Mouse (Mus musculus): ENCODE data around the gene Slc38a7.

DNA sequence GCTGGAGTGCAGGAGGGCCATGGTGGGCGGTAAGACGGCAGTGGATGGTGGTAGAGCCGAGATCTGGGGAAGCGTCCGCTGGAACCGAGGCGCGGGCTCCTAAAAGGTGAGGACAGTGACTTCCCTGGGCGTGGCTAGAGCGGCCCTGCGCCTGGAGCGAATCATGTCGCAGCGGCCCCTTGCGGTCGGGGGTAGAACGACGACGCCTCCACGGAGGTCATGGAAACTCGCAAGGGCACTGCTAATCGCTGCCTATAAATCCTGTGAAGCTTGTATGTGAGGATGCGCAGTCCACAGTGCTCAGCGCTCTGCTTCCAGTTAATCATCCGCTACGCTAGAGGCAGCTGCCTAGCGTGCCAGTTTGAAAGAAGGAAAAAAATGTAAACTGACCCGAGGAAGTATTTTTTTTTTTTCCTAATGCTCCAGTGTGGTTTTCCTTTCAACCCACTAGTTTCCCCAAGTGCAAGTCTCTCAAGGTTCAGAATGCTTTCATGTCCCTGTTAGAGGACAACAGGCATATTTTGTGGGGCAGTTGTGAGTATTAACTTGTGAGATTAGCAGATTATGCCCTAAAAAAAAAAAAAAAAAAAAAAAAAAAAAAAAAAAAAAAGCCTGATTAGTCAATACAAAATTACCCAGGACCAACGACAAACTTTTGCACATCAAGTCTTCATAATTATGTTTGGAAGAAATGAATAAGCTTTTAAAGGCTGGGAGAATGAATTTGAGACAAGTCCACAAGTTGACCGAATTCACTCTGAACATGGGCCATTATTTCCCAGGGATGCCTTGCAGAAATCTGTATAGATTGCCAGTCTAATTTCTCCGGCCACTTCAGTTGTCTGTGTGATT, 35.2 kb upstream of the Slc38a7 start, which contains the start of gene Got2:
- TF ChIP-seq CTCF (IDR thresholded peaks at IDR 0.05; ENCODE audit: control insufficient read depth, insufficient read depth, insufficient read length): peak; percentile 98
- TF ChIP-seq USF1 (IDR thresholded peaks at IDR 0.05; ENCODE audit: low read depth): no peak
- peak; percentile 59 for TF ChIP-seq MAX (IDR thresholded peaks at IDR 0.05)
- TF ChIP-seq MYOD1 (IDR thresholded peaks at IDR 0.05; ENCODE audit: control insufficient read depth, insufficient read length, low read depth): no peak
- no peak for TF ChIP-seq MYOG (IDR thresholded peaks at IDR 0.05; ENCODE audit: control insufficient read depth, extremely low read depth, insufficient read length)
- no peak for TF ChIP-seq FOSL1 (IDR thresholded peaks at IDR 0.05; ENCODE audit: insufficient read depth, low read length, poor library complexity, severe bottlenecking)
